Mouse (Mus musculus) limb, embryonic 15.5 days (tissue): ENCODE results near the gene Tbrg4. TPM values are rescaled to one million over a fixed set of nuclear protein-coding genes. Genes with fewer than 3 reads are reported as not detected.

Experiments used
- ATAC-seq: fragments of 200-750 bp; cut with Nextera tagmentation; 2 replicates; pipeline ENCODE4 v1.8.0; 2017; ENCODE audit warnings: low read depth, moderate TSS enrichment; ENCODE audit not compliant: insufficient number of reproducible peaks, low FRiP score, low TSS enrichment
- H3K27ac ChIP-seq: fragments of 300-500 bp; sonication (generic); 2 replicates; pipeline ENCODE4 v1.5.1; 2015; ENCODE audit warnings: moderate library complexity, mild to moderate bottlenecking, inconsistent platforms
- H3K27me3 ChIP-seq: fragments of 300-500 bp; sonication (generic); 2 replicates; pipeline ENCODE4 v1.6.1; 2015; ENCODE audit warnings: inconsistent platforms
- H3K36me3 ChIP-seq: fragments of 300-500 bp; sonication (generic); 2 replicates; pipeline ENCODE4 v1.6.1; 2015; ENCODE audit warnings: inconsistent platforms
- H3K4me1 ChIP-seq: fragments of 300-500 bp; sonication (generic); 2 replicates; pipeline ENCODE4 v1.6.1; 2015; ENCODE audit warnings: inconsistent platforms
- H3K4me2 ChIP-seq: fragments of 300-500 bp; sonication (generic); 2 replicates; pipeline ENCODE4 v1.6.1; 2015; ENCODE audit warnings: mild to moderate bottlenecking, inconsistent platforms
- H3K4me3 ChIP-seq: fragments of 300-500 bp; sonication (generic); 2 replicates; pipeline ENCODE4 v1.5.1; 2015; ENCODE audit warnings: mild to moderate bottlenecking, inconsistent platforms
- H3K9ac ChIP-seq: fragments of 300-500 bp; sonication (generic); 2 replicates; pipeline ENCODE4 v1.6.1; 2015; ENCODE audit warnings: inconsistent platforms
- H3K9me3 ChIP-seq: fragments of 300-500 bp; sonication (generic); 2 replicates; pipeline ENCODE4 v1.6.1; 2016; ENCODE audit warnings: inconsistent platforms
- WGBS: fragments of 180-500 bp; shearing (Covaris S2); methylation state at CpG from one replicate; pipeline ENCODE4 v1.1.7; 2015; 5-methylcytosine and 5-hydroxymethylcytosine counted together
- polyA plus RNA-seq: library from polyadenylated mRNA; unstranded; fragments of >200 nt; fragmentation: Nextera tagmentation; extraction: Ambion mirVana; gene quantifications from 2 replicates; pipeline ENCODE4 v1.2.1, GENCODE M21; 2015

Tbrg4 gene
- polyA plus RNA-seq, 1 experiment from 2014 or later: 32.9 TPM

DNA sequence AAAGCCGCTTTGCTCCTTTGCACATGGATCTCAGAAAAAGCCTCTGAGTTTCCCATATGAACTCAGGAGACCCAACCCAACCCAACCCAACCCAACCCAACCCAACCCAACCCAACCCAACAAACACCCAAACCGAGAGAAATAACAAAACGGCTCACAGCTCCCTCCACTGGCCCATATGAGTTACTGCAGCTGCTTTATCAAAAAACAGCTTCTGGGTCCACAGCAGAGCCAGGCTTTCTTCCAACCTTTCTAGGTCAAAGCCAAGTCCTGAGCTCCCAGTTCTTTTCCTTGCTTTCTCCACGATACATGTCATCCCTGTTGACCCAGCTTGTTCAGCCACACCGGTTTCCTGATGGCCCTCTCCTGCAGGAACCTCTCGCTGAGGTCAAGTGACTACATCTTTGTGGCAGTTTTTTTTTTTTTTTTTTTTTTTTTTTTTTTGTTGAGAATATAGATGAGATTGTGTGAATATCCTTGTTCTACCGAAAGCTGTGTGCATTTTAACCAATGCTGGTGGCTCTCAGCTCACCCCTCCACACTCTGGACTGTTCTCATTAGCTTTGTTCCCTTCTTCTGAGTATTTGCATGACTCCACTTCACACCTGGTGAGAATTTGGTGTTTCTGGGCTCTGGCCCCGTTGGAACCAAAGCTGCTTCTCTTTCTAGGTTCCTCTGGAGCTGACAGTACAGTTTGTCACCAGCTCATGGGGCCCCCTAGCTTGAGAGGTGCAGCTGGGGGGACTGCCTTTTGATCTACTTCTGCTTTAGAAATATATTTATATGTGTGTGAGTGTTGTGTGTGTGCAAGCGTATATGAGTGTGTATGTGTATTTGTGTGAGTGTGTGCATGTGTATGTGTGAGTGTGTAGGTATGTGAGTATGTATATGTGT is 22.2 kb upstream of the Tbrg4 start:
- WGBS: 65% methylated on average over 9 of the region's 9 CpGs
- Histone ChIP-seq H3K27me3 (no peaks in the 10 kb centered on the region), H3K9me3 (no peaks in the 10 kb centered on the region), H3K4me1 (no peaks in the 10 kb centered on the region), H3K27ac (no peak overlapping the region), H3K4me3 (no peak overlapping the region), H3K4me2 (no peak overlapping the region), H3K36me3 (no peaks in the 10 kb centered on the region), H3K9ac (no peak overlapping the region)
- ATAC-seq: no peak

GRCm38 (mm10) chr11:6644566-6644965 is 18.7 kb upstream of the Tbrg4 start:
- no peak; the same call in 1 of the 2 replicates for ATAC-seq

DNA sequence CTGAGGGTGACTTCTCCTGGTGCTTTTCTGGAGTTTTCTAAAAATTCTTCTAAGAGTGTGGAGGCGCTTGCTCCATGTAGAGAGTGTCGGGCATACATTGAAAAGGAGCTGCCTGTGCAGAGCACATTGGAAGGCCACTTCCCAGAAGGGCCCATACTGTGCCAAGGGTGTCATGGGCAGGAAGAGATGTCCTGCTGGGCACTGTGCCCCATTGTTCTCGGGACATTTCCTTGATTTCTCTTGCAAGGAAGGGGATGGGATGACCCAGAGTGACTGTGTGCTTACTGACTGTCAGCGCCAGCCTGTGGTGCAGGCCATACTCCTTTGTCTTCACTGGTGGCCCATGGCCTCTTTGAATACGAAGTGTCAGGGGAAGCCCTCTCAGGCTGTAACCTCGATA is 13.2 kb upstream of the Tbrg4 start:
- Histone ChIP-seq H3K27me3 (no peaks in the 10 kb centered on the region), H3K4me2 (no peak overlapping the region), H3K9me3 (no peaks in the 10 kb centered on the region), H3K36me3 (no peaks in the 10 kb centered on the region), H3K4me3 (no peak overlapping the region), H3K9ac (no peak overlapping the region), H3K4me1 (no peaks in the 10 kb centered on the region), H3K27ac (no peak overlapping the region)
- WGBS: 81% methylated on average over 6 of the region's 6 CpGs
- ATAC-seq: no peak

More at GRCm38 (mm10) chr11:6644566-6644965, 18.7 kb upstream of the Tbrg4 start:
- H3K27me3 ChIP-seq: no peaks in the 10 kb centered on the region
- WGBS: 61% methylated on average over 6 of the region's 6 CpGs
- H3K4me3 ChIP-seq: no peak overlapping the region
- no peak overlapping the region for H3K4me2 ChIP-seq
- no peaks in the 10 kb centered on the region for H3K4me1 ChIP-seq
- H3K36me3 ChIP-seq: no peaks in the 10 kb centered on the region
- H3K9ac ChIP-seq: no peak overlapping the region
- H3K27ac ChIP-seq: no peak overlapping the region
- no peaks in the 10 kb centered on the region for H3K9me3 ChIP-seq

DNA sequence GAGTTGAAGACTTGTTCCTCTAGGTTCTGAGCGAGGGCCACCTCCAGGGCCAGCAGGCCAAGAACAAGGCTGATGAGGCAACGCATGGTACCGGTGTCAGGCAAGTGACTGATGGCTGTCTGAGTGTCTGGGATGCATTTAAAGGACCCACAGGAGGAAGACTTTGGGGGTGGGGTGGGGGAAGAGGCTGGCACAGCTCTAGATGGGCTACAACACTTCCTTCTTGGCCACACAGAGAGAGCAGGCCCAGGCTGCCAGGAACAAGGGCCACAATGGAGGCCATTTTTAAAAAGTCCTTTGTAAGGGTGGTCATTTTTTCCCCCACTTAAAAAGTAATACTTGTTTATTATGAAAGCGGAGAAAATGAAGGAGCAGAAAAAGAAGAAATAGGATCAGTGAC is 12.7 kb upstream of the Tbrg4 start, which contains the start of gene Wap:
Wap (minus strand) TSS at position 101 of the 400 bp plus-strand sequence.
- Histone ChIP-seq H3K9me3 (no peaks in the 10 kb centered on the region), H3K27ac (no peak within 1 kb of the TSS), H3K27me3 (no peaks in the 10 kb centered on the region), H3K4me3 (no peak within 1 kb of the TSS), H3K36me3 (no peaks in the 10 kb centered on the region), H3K4me2 (no peak within 1 kb of the TSS), H3K4me1 (no peaks in the 10 kb centered on the region), H3K9ac (no peak within 1 kb of the TSS)
- WGBS: 84% methylated on average over 4 of the region's 4 CpGs
- ATAC-seq: no peak

DNA sequence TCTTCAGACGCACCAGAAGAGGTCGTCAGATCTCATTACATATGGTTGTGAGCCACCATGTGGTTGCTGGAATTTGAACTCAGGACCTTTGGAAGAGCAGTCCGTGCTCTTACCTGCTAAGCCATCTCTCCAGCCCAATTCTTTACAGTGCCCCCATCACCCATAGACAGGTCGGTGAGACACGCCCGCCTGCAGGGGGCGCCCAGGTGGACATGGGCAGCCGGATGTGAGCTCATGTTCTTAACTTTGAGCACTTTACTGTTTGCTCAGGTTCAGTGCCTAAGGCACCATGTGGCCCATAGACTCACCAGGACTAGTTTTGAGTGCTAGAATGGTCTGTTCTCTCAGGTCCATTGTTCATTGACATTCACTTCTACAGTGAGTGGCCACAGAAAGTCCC is 10.3 kb upstream of the Tbrg4 start:
- 68% methylated on average over 8 of the region's 8 CpGs for WGBS
- no peak for ATAC-seq
- Histone ChIP-seq H3K4me3 (no peak overlapping the region), H3K4me1 (no peaks in the 10 kb centered on the region), H3K9ac (no peak overlapping the region), H3K27me3 (no peaks in the 10 kb centered on the region), H3K36me3 (no peaks in the 10 kb centered on the region), H3K9me3 (no peaks in the 10 kb centered on the region), H3K27ac (no peak overlapping the region), H3K4me2 (no peak overlapping the region)

GRCm38 (mm10) chr11:6629655-6630054 is 3.8 kb upstream of the Tbrg4 start:
- H3K4me2 ChIP-seq: no peak overlapping the region
- H3K9ac ChIP-seq: no peak overlapping the region
- no peak overlapping the region for H3K27ac ChIP-seq
- ATAC-seq: no peak
- no peaks in the 10 kb centered on the region for H3K27me3 ChIP-seq
- no peaks in the 10 kb centered on the region for H3K9me3 ChIP-seq
- no peaks in the 10 kb centered on the region for H3K36me3 ChIP-seq
- no peak overlapping the region for H3K4me3 ChIP-seq
- H3K4me1 ChIP-seq: peaks cover 10% of the 10 kb centered on the region

- no peak for ATAC-seq
- Histone ChIP-seq H3K4me3 (no peak overlapping the region), H3K27me3 (no peaks in the 10 kb centered on the region), H3K9ac (no peak overlapping the region), H3K4me2 (no peak overlapping the region), H3K27ac (no peak overlapping the region), H3K36me3 (peaks cover 10% of the 10 kb centered on the region), H3K4me1 (peaks cover 21% of the 10 kb centered on the region), H3K9me3 (no peaks in the 10 kb centered on the region)
- WGBS: 22% methylated on average over 4 of the region's 4 CpGs
Measured at GRCm38 (mm10) chr11:6628568-6628967, 2.7 kb upstream of the Tbrg4 start.

- Histone ChIP-seq H3K9ac (no peak overlapping the region), H3K4me3 (no peak overlapping the region), H3K27ac (no peak overlapping the region), H3K9me3 (no peaks in the 10 kb centered on the region), H3K36me3 (peaks cover 16% of the 10 kb centered on the region), H3K4me1 (peaks cover 26% of the 10 kb centered on the region), H3K4me2 (no peak overlapping the region), H3K27me3 (no peaks in the 10 kb centered on the region)
- WGBS: 86% methylated on average over 4 of the region's 4 CpGs
- ATAC-seq: no peak
Measured at GRCm38 (mm10) chr11:6627731-6628130, 1.9 kb upstream of the Tbrg4 start.

GRCm38 (mm10) chr11:6626388-6626772 is 513 bp upstream of the Tbrg4 start:
- H3K9ac ChIP-seq: peak overlapping the region; percentile 70
- H3K27ac ChIP-seq: peak overlapping the region; percentile 95
- peak; percentile 20 for ATAC-seq
- peaks cover 26% of the 10 kb centered on the region for H3K4me1 ChIP-seq
- peak overlapping the region; percentile 77 for H3K4me2 ChIP-seq
- peaks cover 26% of the 10 kb centered on the region for H3K36me3 ChIP-seq
- 10% methylated on average over 16 of the region's 16 CpGs for WGBS
- H3K9me3 ChIP-seq: no peaks in the 10 kb centered on the region
- H3K27me3 ChIP-seq: no peaks in the 10 kb centered on the region
- H3K4me3 ChIP-seq: peak overlapping the region; percentile 78

GRCm38 (mm10) chr11:6624619-6625382 is 1.1 kb downstream of the Tbrg4 start:
- peak overlapping the region; percentile 59 for H3K4me2 ChIP-seq
- H3K4me3 ChIP-seq: peak overlapping the region; percentile 78
- no peak for ATAC-seq
- H3K9ac ChIP-seq: peak overlapping the region; percentile 70; the same call in 1 of the 2 replicates
- no peak overlapping the region for H3K27ac ChIP-seq
- peaks cover 26% of the 10 kb centered on the region for H3K4me1 ChIP-seq
- H3K36me3 ChIP-seq: peaks cover 42% of the 10 kb centered on the region
- 67% methylated on average over 14 of the region's 14 CpGs for WGBS
- H3K27me3 ChIP-seq: no peaks in the 10 kb centered on the region
- no peaks in the 10 kb centered on the region for H3K9me3 ChIP-seq

GRCm38 (mm10) chr11:6623704-6624103 is 2.2 kb downstream of the Tbrg4 start:
- H3K9me3 ChIP-seq: no peaks in the 10 kb centered on the region
- ATAC-seq: no peak
- H3K36me3 ChIP-seq: peaks cover 53% of the 10 kb centered on the region
- no peak overlapping the region for H3K9ac ChIP-seq
- 93% methylated on average over 10 of the region's 10 CpGs for WGBS
- no peaks in the 10 kb centered on the region for H3K27me3 ChIP-seq
- peaks cover 26% of the 10 kb centered on the region for H3K4me1 ChIP-seq
- no peak overlapping the region for H3K4me2 ChIP-seq
- H3K4me3 ChIP-seq: no peak overlapping the region
- H3K27ac ChIP-seq: no peak overlapping the region
